Mouse (Mus musculus) myocyte (in vitro differentiated cells): Measurements from ENCODE around the gene Nr4a1.

Experiments used
- CEBPB ChIP-seq: IDR thresholded peaks from 2 replicates; pipeline ENCODE4 v1.6.1; 2011; ENCODE audit warnings: mild to moderate bottlenecking, moderate library complexity; ENCODE audit not compliant: poor library complexity, insufficient read depth, severe bottlenecking
- E2F4 ChIP-seq: IDR thresholded peaks from one replicate; pipeline ENCODE4 v1.6.1; 2011; ENCODE audit warnings: mild to moderate bottlenecking, control low read depth, moderate library complexity; ENCODE audit not compliant: insufficient read depth
- MAX ChIP-seq: IDR thresholded peaks from one replicate; pipeline ENCODE4 v1.6.1; 2011; ENCODE audit warnings: low read depth, mild to moderate bottlenecking, control low read depth
- POLR2A ChIP-seq: IDR thresholded peaks from one replicate; pipeline ENCODE4 v1.6.1; 2011; ENCODE audit warnings: low read depth, mild to moderate bottlenecking, control low read depth, moderate library complexity; ENCODE audit not compliant: insufficient read length
- POLR2AphosphoS2 ChIP-seq: IDR thresholded peaks from one replicate; pipeline ENCODE4 v1.6.1; 2011; ENCODE audit warnings: low read depth, control low read depth; ENCODE audit not compliant: insufficient read length
- REST ChIP-seq: IDR thresholded peaks from one replicate; pipeline ENCODE4 v1.6.1; 2011; ENCODE audit warnings: mild to moderate bottlenecking, control low read depth, moderate library complexity; ENCODE audit not compliant: insufficient read depth, insufficient read length
- TCF12 ChIP-seq: IDR thresholded peaks from one replicate; pipeline ENCODE4 v1.6.1; 2011; ENCODE audit warnings: mild to moderate bottlenecking, control low read depth; ENCODE audit not compliant: poor library complexity, insufficient read depth, severe bottlenecking
- USF1 ChIP-seq: IDR thresholded peaks from one replicate; pipeline ENCODE4 v1.6.1; 2011; ENCODE audit warnings: low read depth, mild to moderate bottlenecking, control low read depth, moderate library complexity

DNA sequence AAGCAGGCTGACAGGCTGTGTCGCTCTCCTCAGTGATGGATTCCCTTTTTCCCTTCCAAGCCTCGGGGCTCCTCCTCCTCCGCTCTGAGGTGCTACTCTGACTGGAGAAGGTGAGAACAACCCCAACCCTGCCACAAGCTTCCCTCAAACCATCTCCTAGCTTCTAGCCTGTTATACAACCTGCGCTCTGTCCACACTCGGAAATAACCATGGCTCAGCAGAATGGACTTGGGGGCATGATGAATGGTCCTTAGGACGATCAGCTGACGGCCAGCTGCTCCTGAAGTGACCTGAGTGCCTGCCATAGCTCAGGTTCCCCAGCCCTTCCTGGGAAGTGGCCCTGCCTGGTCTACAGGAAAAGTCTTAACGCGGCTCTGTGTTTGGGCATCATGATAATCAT, 12.2 kb upstream of the Nr4a1 start:
- no peak for TF ChIP-seq POLR2A
- no peak for TF ChIP-seq MAX
- no peak for TF ChIP-seq USF1
- no peak for TF ChIP-seq E2F4
- TF ChIP-seq CEBPB: no peak
- TF ChIP-seq POLR2AphosphoS2: no peak
- no peak for TF ChIP-seq REST
- no peak for TF ChIP-seq TCF12
